Mouse (Mus musculus) testis, adult 2 months (tissue): ENCODE data around the gene Urb1. TPM values are rescaled to one million over a fixed set of nuclear protein-coding genes. Genes with fewer than 3 reads are reported as not detected.

ENCODE experiments used
- H3K27ac ChIP-seq: fragments of 200-500 bp; 2 replicates; pipeline ENCODE4 v1.5.1; 2012; ENCODE audit warnings: low read depth, low read length; ENCODE audit not compliant: control insufficient read depth, insufficient read depth
- H3K27me3 ChIP-seq: fragments of 200-500 bp; 2 replicates; pipeline ENCODE4 v1.6.1; 2012; ENCODE audit warnings: mild to moderate bottlenecking, low read length, moderate library complexity; ENCODE audit not compliant: control insufficient read depth, insufficient read depth
- H3K36me3 ChIP-seq: fragments of 200-500 bp; 2 replicates; pipeline ENCODE4 v1.6.1; 2012; ENCODE audit warnings: mild to moderate bottlenecking, low read length; ENCODE audit not compliant: control insufficient read depth, insufficient read depth
- H3K4me1 ChIP-seq: fragments of 200-500 bp; 2 replicates; pipeline ENCODE4 v1.6.1; 2012; ENCODE audit warnings: low read length; ENCODE audit not compliant: control insufficient read depth, insufficient read depth
- H3K4me3 ChIP-seq: fragments of 200-500 bp; 2 replicates; pipeline ENCODE4 v1.5.1; 2012; ENCODE audit warnings: low read depth, mild to moderate bottlenecking, low read length, moderate library complexity, mixed read lengths; ENCODE audit not compliant: control insufficient read depth
- CTCF ChIP-seq: fragments of 200-500 bp; IDR thresholded peaks from 2 replicates; pipeline ENCODE4 v1.5.1; 2012; ENCODE audit warnings: low read depth, mild to moderate bottlenecking, inconsistent platforms, low read length, moderate library complexity; ENCODE audit not compliant: control insufficient read depth, insufficient read depth, insufficient replicate concordance
- POLR2A ChIP-seq: fragments of 200-500 bp; IDR thresholded peaks from 2 replicates; pipeline ENCODE4 v1.6.1; 2012; ENCODE audit warnings: low read depth, mild to moderate bottlenecking, inconsistent platforms, low read length, moderate library complexity; ENCODE audit not compliant: control insufficient read depth
- polyA plus RNA-seq: library from polyadenylated mRNA; depleted of rRNA; stranded (reverse); fragments of >200 nt; gene quantifications from 2 replicates; pipeline ENCODE4 v1.2.3, GENCODE M21; 2012; rRNA removed

Urb1 gene
- 20.0 and 21.1 TPM in 2 replicates for polyA plus RNA-seq

DNA sequence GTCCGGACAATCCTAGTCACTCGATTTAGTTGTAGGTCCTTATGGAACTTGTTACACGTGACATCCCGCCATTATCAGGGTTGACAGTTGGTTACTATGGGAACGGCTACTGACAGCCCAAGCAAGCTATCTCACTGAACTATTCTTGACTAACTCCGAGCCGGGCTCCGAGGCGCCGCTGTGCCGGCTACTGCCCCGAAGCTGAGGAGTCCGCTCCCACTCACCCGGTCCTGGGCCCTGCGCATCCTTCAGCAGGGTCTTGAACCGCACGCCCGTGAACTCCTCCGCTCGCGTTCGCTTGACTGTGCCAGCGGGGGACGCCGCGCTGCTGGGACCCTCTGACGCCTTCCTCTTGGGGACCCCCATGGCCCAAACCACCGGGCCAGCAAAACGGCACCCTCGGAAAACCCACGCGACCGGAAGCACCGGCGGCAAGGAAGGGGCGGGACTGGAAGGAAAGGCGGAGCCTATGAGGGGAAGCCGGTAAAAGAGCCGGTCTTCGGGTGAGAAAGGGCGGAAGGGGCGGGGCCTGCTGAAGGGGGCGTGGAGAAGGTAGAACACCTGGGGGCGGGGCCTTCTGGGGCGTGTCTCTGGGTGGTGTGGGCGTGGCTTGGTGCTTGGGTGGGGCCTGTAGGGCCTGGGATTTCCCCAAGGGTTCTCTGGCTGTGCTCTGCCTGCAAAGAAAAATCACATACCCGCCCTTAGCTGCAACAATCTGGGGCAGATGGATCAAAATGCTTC, at the start of gene Urb1:
Gene Urb1, minus strand, starts transcription at position 439 of the 741 bp plus-strand sequence.
- H3K27ac ChIP-seq, result peak within 1 kb of the TSS; percentile 99
- H3K4me3 ChIP-seq, result peak within 1 kb of the TSS; percentile 97
- no peaks in the 10 kb centered on the region for H3K36me3 ChIP-seq
- TF ChIP-seq POLR2A (no peak; the same call in 1 of the 2 replicates), CTCF (no peak)
- H3K4me1 ChIP-seq, result peaks cover 3% of the 10 kb centered on the region
- H3K27me3 ChIP-seq, result no peaks in the 10 kb centered on the region

DNA sequence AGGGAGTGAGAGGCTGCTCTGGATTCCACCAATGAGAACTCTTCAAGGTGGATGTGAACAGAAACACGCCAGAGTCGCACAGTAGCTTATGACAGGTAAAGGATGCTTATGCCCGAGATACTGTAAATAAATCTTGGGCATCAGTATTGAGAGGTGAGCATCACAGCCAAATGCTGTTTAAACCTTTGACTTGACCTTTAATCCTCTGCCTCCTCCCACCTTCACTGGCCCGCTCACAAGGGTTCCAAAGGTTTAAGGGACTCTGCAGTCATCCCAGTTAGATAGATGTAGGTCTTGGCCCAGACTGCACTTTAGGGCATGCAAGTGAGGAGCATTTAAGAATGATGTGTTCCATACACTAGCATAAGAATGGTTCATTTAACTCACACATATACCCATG, 48.0 kb upstream of the Urb1 start:
- no peaks in the 10 kb centered on the region for H3K4me1 ChIP-seq
- H3K36me3 ChIP-seq, result no peaks in the 10 kb centered on the region
- H3K27ac ChIP-seq, result no peak overlapping the region
- no peak for TF ChIP-seq POLR2A
- no peak for TF ChIP-seq CTCF
- H3K4me3 ChIP-seq, result no peak overlapping the region
- H3K27me3 ChIP-seq, result no peaks in the 10 kb centered on the region

DNA sequence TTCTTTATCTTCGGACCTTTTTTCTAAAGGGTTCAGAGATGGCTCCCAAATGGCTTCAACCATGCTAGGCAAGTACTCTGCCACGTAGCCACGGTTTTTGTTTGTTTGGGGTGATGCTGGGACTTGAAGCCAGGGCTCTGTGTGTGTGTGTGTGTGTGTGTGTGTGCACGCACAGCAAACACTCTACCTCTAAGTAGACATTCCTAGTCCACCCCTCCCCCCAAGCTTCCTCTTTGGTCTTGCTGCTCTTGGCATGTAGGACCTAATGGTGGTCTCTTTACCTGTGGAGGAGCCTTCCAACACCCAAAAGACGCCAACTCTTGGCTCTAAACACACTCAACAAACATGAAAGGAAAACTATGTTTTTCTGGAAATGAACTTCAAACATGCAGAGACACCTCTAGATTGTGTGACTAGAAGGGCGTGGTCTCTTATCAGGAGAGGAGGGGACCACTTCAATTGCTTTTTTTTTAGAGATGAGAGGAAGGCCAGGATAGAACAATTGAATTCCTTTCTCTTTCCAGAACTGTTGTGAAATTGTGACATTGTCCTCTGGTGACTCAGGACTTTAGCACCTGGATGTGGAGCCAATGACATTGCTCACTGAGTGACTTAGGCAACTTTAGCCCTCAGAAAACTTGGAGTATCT, 46.5 kb upstream of the Urb1 start:
- Histone ChIP-seq H3K27me3 (no peaks in the 10 kb centered on the region), H3K36me3 (no peaks in the 10 kb centered on the region), H3K27ac (no peak overlapping the region), H3K4me3 (no peak overlapping the region), H3K4me1 (no peaks in the 10 kb centered on the region)
- TF ChIP-seq CTCF, result no peak
- TF ChIP-seq POLR2A, result no peak

DNA sequence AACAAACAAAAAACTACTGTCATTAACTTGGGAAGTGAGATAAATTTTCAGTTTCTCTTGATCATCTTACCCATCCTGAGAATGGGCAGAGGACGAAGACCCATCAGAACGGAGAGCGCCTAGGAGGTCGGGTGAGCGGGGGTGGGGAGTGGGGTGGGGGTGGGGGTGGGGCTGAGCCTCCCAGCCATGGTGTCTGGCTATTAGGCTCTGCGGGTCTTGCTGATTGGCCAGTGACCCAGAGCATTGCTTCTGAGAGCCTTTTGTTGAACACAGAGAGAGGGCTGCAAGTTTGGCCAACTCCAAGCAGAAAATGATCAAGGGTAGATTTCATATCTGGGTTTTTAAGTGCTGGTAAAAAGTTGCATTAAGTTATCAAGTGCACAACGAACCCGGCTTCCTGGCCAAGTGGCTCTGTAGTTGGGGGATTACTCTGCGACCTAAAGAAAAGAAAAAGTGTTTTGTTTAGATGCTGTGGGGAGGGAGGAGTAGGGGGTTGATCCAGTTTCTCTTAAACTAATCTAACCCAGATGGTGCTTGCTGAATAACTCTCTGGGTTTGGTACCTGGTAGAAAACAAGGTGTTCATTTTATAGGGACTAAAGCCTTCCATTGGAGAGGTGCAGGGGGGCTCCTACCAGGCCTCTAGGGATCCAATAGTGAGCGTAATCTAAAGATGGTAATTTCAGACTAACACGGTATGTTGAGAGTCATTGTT, 41.6 kb upstream of the Urb1 start:
- Histone ChIP-seq H3K27me3 (no peaks in the 10 kb centered on the region), H3K27ac (no peak overlapping the region)

DNA sequence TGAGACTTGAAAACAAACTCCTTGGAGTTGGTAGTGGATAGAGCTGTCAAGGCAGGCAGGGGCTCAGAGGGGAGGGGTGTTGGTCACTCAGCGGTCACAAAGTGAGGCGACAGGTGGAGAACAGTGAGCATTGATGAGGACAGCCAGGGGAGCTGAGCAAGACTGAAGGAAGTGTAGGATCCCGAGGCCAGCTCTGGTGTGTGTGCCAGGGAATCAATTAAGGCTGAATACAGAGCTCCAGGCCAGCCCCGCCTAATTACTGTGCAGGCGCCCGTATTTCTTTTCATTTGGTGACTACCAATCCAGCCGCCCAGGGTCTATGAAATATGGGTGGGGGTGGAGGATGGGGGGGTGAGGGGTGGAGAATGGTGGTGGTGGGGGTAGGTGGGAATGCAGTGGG, 40.7 kb upstream of the Urb1 start:
- Histone ChIP-seq H3K4me1 (peaks cover 8% of the 10 kb centered on the region), H3K4me3 (no peak overlapping the region), H3K36me3 (no peaks in the 10 kb centered on the region), H3K27ac (no peak overlapping the region), H3K27me3 (no peaks in the 10 kb centered on the region)
- TF ChIP-seq CTCF (no peak), POLR2A (no peak)

More for the DNA sequence above, 41.6 kb upstream of the Urb1 start:
- Histone ChIP-seq H3K36me3 (no peaks in the 10 kb centered on the region), H3K4me3 (no peak overlapping the region), H3K4me1 (peaks cover 8% of the 10 kb centered on the region)
- TF ChIP-seq CTCF (no peak), POLR2A (no peak)

DNA sequence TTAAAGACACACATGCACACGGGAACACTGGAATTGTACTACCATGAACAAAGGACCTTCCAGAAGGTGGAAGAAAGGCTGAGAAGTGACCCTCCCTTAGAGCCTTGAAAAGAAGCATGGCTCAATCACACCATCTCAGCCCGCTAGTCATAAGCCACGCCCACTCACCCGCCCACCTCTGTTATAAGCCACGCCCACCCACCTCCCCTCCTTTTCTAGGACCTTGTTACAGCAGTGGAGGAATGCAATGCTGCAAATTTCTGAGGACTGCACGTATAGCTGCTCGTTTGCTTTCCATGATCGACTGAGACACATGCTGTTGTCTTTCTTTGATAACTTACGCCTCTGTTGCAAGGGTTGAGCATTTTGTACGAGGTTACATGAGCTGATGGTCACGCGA, 39.0 kb upstream of the Urb1 start:
- H3K4me1 ChIP-seq, result peaks cover 8% of the 10 kb centered on the region

DNA sequence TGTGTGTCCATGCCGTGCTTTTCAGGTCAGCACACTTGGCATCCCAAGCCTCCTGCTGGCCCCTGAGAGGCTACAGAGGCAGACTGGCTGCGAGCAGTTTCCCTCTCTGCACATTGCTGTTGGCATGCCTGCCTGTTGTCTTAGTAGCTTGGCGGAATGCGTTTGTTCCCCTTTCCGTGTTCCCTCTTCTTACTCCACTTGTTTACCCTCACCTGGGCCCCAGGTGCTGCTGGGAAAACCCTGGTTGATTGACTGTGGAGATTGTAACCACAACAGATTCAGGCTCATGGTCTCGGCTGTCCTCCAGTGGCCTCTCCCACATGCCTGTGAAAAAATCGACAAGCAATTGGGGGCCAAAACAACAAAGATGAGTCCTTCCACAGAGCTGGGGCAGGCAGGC, 38.5 kb upstream of the Urb1 start:
- TF ChIP-seq CTCF, result no peak
- Histone ChIP-seq H3K36me3 (no peaks in the 10 kb centered on the region), H3K4me1 (peaks cover 8% of the 10 kb centered on the region), H3K27me3 (no peaks in the 10 kb centered on the region), H3K4me3 (no peak overlapping the region), H3K27ac (no peak overlapping the region)

More for the DNA sequence above, 39.0 kb upstream of the Urb1 start:
- Histone ChIP-seq H3K4me3 (no peak overlapping the region), H3K27ac (no peak overlapping the region), H3K27me3 (no peaks in the 10 kb centered on the region), H3K36me3 (no peaks in the 10 kb centered on the region)
- TF ChIP-seq CTCF (no peak), POLR2A (no peak)
